Mouse (Mus musculus): ENCODE data around the gene Atp6v0d1. TPM values are rescaled to one million over a fixed set of nuclear protein-coding genes. Genes with fewer than 3 reads are reported as not detected.
A peak's percentile ranks its signal among the peaks of the same experiment; 100 is the strongest.

The Atp6v0d1 gene
- polyA plus RNA-seq, 1 experiment from 2014 or later: 112 TPM

- H3K36me3 ChIP-seq (ENCODE audit: insufficient read depth, low read length): 0 out of 2 replicates have a peak, but pooled peaks cover 3% of the 10 kb centered on the region
- H3K27me3 ChIP-seq (ENCODE audit: insufficient read depth, low read length): no peaks in the 10 kb centered on the region
- H3K9ac ChIP-seq (ENCODE audit: low read depth, low read length): no peak overlapping the region
- no peak for TF ChIP-seq CTCF (IDR thresholded peaks at IDR 0.05; ENCODE audit: low read depth)
- DNase-seq (ENCODE audit: low spot score): no peak
- no peak overlapping the region for H3K4me3 ChIP-seq (replicated peaks; ENCODE audit: low read depth, low read length)
- H3K4me2 ChIP-seq (ENCODE audit: low read length): no peak overlapping the region
- H3K4me1 ChIP-seq (replicated peaks; ENCODE audit: insufficient read depth, low read length): no peaks in the 10 kb centered on the region
- no peak overlapping the region for H3K27ac ChIP-seq
- no peaks in the 10 kb centered on the region for H3K9me3 ChIP-seq (replicated peaks; ENCODE audit: low read length)
- WGBS: 33% methylated on average over 3 of the region's 3 CpGs
- ATAC-seq (replicated peaks; ENCODE audit: low FRiP score, low read depth): no peak; the same call in 1 of the 2 replicates
Measured at GRCm38 (mm10) chr8:105484030-105484368, 81.8 kb downstream of the Atp6v0d1 start.

- H3K4me1 ChIP-seq (replicated peaks; ENCODE audit: insufficient read depth, low read length): no peaks in the 10 kb centered on the region
- peaks cover 6% of the 10 kb centered on the region; the same call in 1 of the 2 replicates for H3K36me3 ChIP-seq (ENCODE audit: insufficient read depth, low read length)
- ATAC-seq (replicated peaks; ENCODE audit: low FRiP score, low read depth): peak; percentile 52; the same call in 1 of the 2 replicates
- peak; percentile 84 for DNase-seq (ENCODE audit: low spot score)
- H3K9ac ChIP-seq (ENCODE audit: low read depth, low read length): no peak overlapping the region
- no peak overlapping the region for H3K27ac ChIP-seq
- H3K4me3 ChIP-seq (replicated peaks; ENCODE audit: low read depth, low read length): no peak overlapping the region
- WGBS: 37% methylated on average over 14 of the region's 14 CpGs
- H3K4me2 ChIP-seq (ENCODE audit: low read length): no peak overlapping the region
- no peaks in the 10 kb centered on the region for H3K27me3 ChIP-seq (ENCODE audit: insufficient read depth, low read length)
- H3K9me3 ChIP-seq (replicated peaks; ENCODE audit: low read length): no peaks in the 10 kb centered on the region
- peak; percentile 75 for TF ChIP-seq CTCF (IDR thresholded peaks at IDR 0.05; ENCODE audit: low read depth)
Measured at GRCm38 (mm10) chr8:105483212-105484029, 82.4 kb downstream of the Atp6v0d1 start.

- H3K4me1 ChIP-seq (replicated peaks; ENCODE audit: insufficient read depth, low read length): no peaks in the 10 kb centered on the region
- no peak overlapping the region for H3K4me2 ChIP-seq (ENCODE audit: low read length)
- no peaks in the 10 kb centered on the region for H3K9me3 ChIP-seq (replicated peaks; ENCODE audit: low read length)
- H3K27me3 ChIP-seq (ENCODE audit: insufficient read depth, low read length): no peaks in the 10 kb centered on the region
- H3K27ac ChIP-seq: no peak overlapping the region
- WGBS: 78% methylated on average over 8 of the region's 8 CpGs
- peaks cover 9% of the 10 kb centered on the region; the same call in 1 of the 2 replicates for H3K36me3 ChIP-seq (ENCODE audit: insufficient read depth, low read length)
- no peak overlapping the region for H3K9ac ChIP-seq (ENCODE audit: low read depth, low read length)
- ATAC-seq (replicated peaks; ENCODE audit: low FRiP score, low read depth) (no peak), DNase-seq (ENCODE audit: low spot score) (no peak)
- H3K4me3 ChIP-seq (replicated peaks; ENCODE audit: low read depth, low read length): no peak overlapping the region
- TF ChIP-seq CTCF (IDR thresholded peaks at IDR 0.05; ENCODE audit: low read depth): no peak
Measured at GRCm38 (mm10) chr8:105482123-105482522, 83.7 kb downstream of the Atp6v0d1 start.

GRCm38 (mm10) chr8:105481453-105481852 is 84.4 kb downstream of the Atp6v0d1 start:
- WGBS: 80% methylated on average over 6 of the region's 6 CpGs
- peak; percentile 69 for TF ChIP-seq CTCF (IDR thresholded peaks at IDR 0.05; ENCODE audit: low read depth)
- Histone ChIP-seq H3K9ac (ENCODE audit: low read depth, low read length) (no peak overlapping the region), H3K4me2 (ENCODE audit: low read length) (no peak overlapping the region), H3K4me3 (replicated peaks; ENCODE audit: low read depth, low read length) (no peak overlapping the region), H3K9me3 (replicated peaks; ENCODE audit: low read length) (no peaks in the 10 kb centered on the region), H3K4me1 (replicated peaks; ENCODE audit: insufficient read depth, low read length) (0 out of 2 replicates have a peak, but pooled peaks cover 4% of the 10 kb centered on the region), H3K36me3 (ENCODE audit: insufficient read depth, low read length) (peaks cover 9% of the 10 kb centered on the region; the same call in 1 of the 2 replicates), H3K27me3 (ENCODE audit: insufficient read depth, low read length) (no peaks in the 10 kb centered on the region), H3K27ac (no peak overlapping the region)
- no peak for ATAC-seq (replicated peaks; ENCODE audit: low FRiP score, low read depth)
- DNase-seq (ENCODE audit: low spot score): peak; percentile 63

- H3K36me3 ChIP-seq (ENCODE audit: insufficient read depth, low read length): peaks cover 9% of the 10 kb centered on the region; the same call in 1 of the 2 replicates
- no peaks in the 10 kb centered on the region for H3K9me3 ChIP-seq (replicated peaks; ENCODE audit: low read length)
- no peak for TF ChIP-seq CTCF (IDR thresholded peaks at IDR 0.05; ENCODE audit: low read depth)
- DNase-seq (ENCODE audit: low spot score) (no peak), ATAC-seq (replicated peaks; ENCODE audit: low FRiP score, low read depth) (no peak)
- H3K4me2 ChIP-seq (ENCODE audit: low read length): no peak overlapping the region
- H3K27ac ChIP-seq: no peak overlapping the region
- H3K9ac ChIP-seq (ENCODE audit: low read depth, low read length): no peak overlapping the region
- H3K4me3 ChIP-seq (replicated peaks; ENCODE audit: low read depth, low read length): no peak overlapping the region
- 57% methylated on average over 2 of the region's 2 CpGs for WGBS
- H3K27me3 ChIP-seq (ENCODE audit: insufficient read depth, low read length): no peaks in the 10 kb centered on the region
- H3K4me1 ChIP-seq (replicated peaks; ENCODE audit: insufficient read depth, low read length): 0 out of 2 replicates have a peak, but pooled peaks cover 7% of the 10 kb centered on the region
Measured at GRCm38 (mm10) chr8:105481013-105481412, 84.8 kb downstream of the Atp6v0d1 start.

GRCm38 (mm10) chr8:105477792-105478191 is 88.1 kb downstream of the Atp6v0d1 start:
- H3K4me2 ChIP-seq (ENCODE audit: low read length): no peak overlapping the region
- no peak for TF ChIP-seq CTCF (IDR thresholded peaks at IDR 0.05; ENCODE audit: low read depth)
- peaks cover 23% of the 10 kb centered on the region for H3K4me1 ChIP-seq (replicated peaks; ENCODE audit: insufficient read depth, low read length)
- H3K27ac ChIP-seq: no peak overlapping the region
- no peak for DNase-seq (ENCODE audit: low spot score)
- no peaks in the 10 kb centered on the region for H3K27me3 ChIP-seq (ENCODE audit: insufficient read depth, low read length)
- H3K9me3 ChIP-seq (replicated peaks; ENCODE audit: low read length): no peaks in the 10 kb centered on the region
- no peak for ATAC-seq (replicated peaks; ENCODE audit: low FRiP score, low read depth)
- 78% methylated on average over 3 of the region's 3 CpGs for WGBS
- no peak overlapping the region for H3K9ac ChIP-seq (ENCODE audit: low read depth, low read length)
- peaks cover 10% of the 10 kb centered on the region; the same call in 1 of the 2 replicates for H3K36me3 ChIP-seq (ENCODE audit: insufficient read depth, low read length)
- no peak overlapping the region for H3K4me3 ChIP-seq (replicated peaks; ENCODE audit: low read depth, low read length)

Data from kidney, postnatal 0 days (tissue).